Mouse (Mus musculus) urinary bladder, postnatal 14 days (tissue): ENCODE results near the gene Gpr37.
A peak's percentile ranks its signal among the peaks of the same experiment; 100 is the strongest.

Source experiments
- DNase-seq: peaks from one replicate; pipeline ENCODE4 v3.0.0; 2021; ENCODE audit warnings: low spot score

Gene Gpr37

DNA sequence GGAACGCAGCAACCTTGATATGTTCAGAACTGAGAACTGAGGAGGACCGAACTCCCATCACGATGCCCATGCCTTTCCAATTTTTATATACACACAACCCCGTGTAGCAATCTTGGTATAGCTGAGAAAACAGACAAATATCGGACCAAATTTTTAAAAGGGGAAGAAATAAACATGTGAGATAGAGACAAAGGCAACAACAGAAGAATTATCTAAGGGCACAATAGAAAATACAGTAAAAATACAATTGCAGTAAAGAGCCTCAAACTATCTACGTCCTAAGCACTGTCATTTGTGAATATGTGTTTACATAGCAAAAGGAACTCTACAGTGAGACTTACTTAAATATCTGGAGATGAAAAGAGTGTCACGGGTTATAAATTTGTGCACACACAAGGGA is at the start of gene Gpr37:
Gene Gpr37 (minus strand): TSS at position 101 of the 400 bp plus-strand sequence.
- DNase-seq, result no peak

GRCm38 (mm10) chr6:25736533-25736932 is 46.0 kb upstream of the Gpr37 start:
- DNase-seq, result no peak

DNA sequence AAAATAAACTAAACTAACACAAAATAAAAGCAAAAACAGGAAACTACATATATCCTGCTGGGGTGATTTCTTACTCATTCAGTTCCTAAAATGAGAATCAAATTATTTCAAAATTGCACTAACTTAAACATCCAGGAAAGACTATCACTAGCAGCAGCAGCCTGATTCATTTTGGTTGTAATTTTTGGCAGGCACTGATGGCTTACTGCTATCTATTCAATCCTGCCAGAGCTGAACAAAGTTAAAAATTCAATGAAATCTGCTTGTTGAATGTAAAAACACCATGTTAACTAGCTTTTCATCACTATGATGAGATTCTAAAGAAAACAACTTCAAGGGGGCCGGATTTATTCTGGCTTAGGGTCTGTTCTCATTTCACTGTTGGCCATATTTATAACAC is 36.0 kb upstream of the Gpr37 start:
- no peak for DNase-seq

DNA sequence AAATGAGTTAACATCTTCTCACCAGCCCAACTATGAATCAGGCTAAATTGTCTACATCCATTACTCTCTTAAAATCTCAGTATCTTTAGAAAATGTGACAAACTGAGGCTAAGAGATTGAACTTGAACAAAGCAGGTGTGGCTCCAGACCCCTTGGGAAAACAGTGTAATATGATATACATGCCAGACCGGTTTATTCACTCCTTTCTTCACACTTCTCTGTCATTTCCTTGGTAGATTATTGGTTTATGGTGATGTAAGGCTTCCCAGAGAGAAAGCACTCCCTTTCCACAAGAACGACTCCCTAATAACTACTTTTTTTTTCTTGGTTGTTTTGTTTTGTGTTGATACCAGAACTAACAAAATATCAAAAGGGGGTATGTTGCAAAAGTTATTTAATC is 20.1 kb upstream of the Gpr37 start:
- DNase-seq, result no peak

- peak; percentile 16 for DNase-seq
Measured at GRCm38 (mm10) chr6:25709250-25709895, 18.8 kb upstream of the Gpr37 start.

GRCm38 (mm10) chr6:25699956-25700355 is 9.4 kb upstream of the Gpr37 start:
- DNase-seq, result no peak

DNA sequence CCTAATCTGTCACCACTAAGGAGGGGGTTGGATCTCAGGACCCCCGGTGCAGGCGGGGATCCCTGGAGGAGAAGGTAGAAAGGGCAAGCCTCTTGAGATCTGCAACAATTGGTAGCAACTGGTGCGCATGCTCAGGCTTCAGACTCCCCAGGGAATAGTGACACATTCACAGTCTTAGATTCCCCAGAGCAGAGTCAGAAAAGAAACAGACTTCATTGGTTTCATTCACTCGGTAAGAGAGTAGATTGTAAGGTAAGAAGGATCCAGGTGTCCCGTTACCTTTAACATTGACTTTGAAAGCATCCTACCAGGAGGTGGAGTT is 284 bp downstream of the Gpr37 start:
- no peak for DNase-seq

GRCm38 (mm10) chr6:25689520-25690283 is 827 bp downstream of the Gpr37 start:
- peak; percentile 16 for DNase-seq

- no peak for DNase-seq
Measured at GRCm38 (mm10) chr6:25688927-25689519, 1.5 kb downstream of the Gpr37 start.

GRCm38 (mm10) chr6:25686760-25687200 is 3.7 kb downstream of the Gpr37 start:
- no peak for DNase-seq

DNA sequence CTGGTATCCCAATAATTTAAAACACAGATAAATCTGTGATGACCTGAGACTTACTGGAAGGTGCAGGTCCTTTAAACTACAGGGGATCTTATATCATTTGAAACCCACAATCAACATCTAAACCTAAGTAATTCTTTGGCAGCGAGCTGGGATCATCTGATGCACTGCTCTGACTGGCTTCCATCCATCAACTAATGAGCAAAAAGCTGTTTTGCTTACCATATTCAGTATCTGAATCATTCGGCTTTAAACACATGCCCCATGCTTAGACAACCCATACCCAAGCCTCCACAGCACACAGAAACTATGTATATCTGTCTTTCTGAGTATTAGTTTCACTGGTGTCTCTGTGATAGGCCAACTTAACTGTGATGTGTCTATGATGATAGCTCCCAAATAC is 6.1 kb downstream of the Gpr37 start:
- DNase-seq, result no peak

DNA sequence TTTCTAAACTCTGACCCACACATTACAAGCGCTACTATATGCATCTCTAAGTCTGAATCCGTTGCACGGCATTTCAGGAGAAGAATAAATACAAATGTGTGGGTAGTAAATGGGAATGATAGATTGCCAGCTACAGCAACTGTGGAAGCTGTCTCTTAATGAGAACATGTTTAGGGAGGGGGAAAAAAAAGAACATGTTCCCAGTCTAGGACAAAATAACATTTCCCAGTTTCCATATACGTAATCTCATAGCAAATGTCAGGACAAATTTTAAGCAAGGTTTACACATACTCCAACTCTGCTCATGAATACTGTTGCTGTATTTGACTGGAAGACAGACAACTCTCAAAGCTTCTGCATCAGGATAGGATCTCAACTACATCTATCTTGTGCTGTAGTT is 15.4 kb downstream of the Gpr37 start:
- DNase-seq, result no peak

DNA sequence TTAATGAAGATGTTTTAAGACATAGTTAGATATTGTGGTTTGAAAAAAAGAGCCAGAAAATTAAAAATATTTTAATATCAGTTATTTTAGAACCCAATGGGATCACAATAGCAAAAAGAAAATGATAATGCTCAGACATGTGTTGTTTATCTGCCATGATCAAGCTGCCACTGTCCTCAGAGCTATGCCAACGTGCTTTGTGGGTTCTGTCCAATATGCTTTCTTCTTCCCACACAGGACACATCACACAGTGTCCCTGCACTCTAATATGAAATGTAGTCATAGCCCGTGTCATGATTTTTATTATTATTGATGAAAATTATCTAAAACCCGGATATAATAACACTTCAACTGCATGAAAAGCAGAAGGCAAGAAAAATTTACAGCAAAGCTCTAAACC is 16.7 kb downstream of the Gpr37 start:
- DNase-seq, result no peak

GRCm38 (mm10) chr6:25670150-25670549 is 20.4 kb downstream of the Gpr37 start:
- no peak for DNase-seq

GRCm38 (mm10) chr6:25663942-25664341 is 26.6 kb downstream of the Gpr37 start:
- DNase-seq, result no peak

DNA sequence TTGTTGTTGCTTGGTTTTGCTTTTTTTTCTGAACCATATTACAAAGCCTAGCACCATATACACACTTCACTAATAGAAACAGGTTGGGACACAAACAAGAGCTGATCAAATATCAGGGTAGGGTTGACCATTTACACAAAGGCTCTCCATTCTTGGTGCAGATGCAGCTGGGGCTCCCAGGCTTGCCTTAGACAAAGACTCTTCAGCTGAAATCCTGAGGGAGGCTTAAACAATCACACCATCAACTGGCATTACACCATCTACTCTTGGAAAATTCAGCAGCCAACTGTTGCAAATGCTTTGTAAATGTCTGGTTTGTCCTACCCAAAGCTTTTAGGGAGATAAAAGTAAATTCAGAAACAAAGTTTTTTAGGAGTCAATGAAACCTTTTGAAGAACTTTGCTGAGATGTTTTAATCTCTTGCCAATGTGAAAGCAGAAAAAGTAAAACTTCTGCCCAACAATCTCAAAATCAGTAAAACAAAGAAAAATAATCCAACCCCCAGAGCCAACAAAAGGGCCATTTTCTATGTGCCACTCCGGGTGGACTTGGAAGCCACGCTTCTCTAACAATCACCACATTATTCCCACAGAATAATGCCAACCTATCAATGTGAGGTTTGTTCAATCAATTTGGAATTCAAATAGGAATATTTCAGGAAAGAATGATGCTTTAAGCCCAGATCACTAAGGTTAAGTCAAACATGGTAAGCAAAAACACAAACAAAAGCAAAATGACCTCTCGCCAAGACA is 30.4 kb downstream of the Gpr37 start:
- no peak for DNase-seq
